Mouse (Mus musculus) midbrain, embryonic 14.5 days (tissue): ENCODE measurements at regions not wholly inside any gene's neighbourhood (a gene's known extent, or its start where the extent isn't known, plus 50 kb on each side); places are given as distances from the start of the nearest gene placed in this dataset.

Experiments
- ATAC-seq: fragments of 200-750 bp; cut with Nextera tagmentation; 2 replicates; pipeline ENCODE4 v1.8.0; 2017; ENCODE audit warnings: moderate number of reproducible peaks, moderate library complexity; ENCODE audit not compliant: low FRiP score, low TSS enrichment
- DNase-seq: peaks from one replicate; pipeline ENCODE4 v3.0.0-alpha.2; 2015
- H3K27ac ChIP-seq: fragments of 300-500 bp; sonication (generic); replicated peaks from 2 replicates; pipeline ENCODE4 v1.5.1; 2014; ENCODE audit warnings: mild to moderate bottlenecking, low read depth, low read length, moderate library complexity
- H3K27me3 ChIP-seq: fragments of 300-500 bp; sonication (generic); 2 replicates; pipeline ENCODE4 v1.6.1; 2014; ENCODE audit warnings: low read length, control low read depth, mixed read lengths; ENCODE audit not compliant: control insufficient read depth, insufficient read depth
- H3K36me3 ChIP-seq: fragments of 300-500 bp; sonication (generic); 2 replicates; pipeline ENCODE4 v1.6.1; 2014; ENCODE audit warnings: low read length, control low read depth; ENCODE audit not compliant: control insufficient read depth, insufficient read depth
- H3K4me1 ChIP-seq: fragments of 300-500 bp; sonication (generic); 2 replicates; pipeline ENCODE4 v1.6.1; 2014; ENCODE audit warnings: mild to moderate bottlenecking, antibody characterized with exemption, low read length, control low read depth; ENCODE audit not compliant: control insufficient read depth, insufficient read depth
- H3K4me2 ChIP-seq: fragments of 300-500 bp; sonication (generic); 2 replicates; pipeline ENCODE4 v1.6.1; 2014; ENCODE audit warnings: mild to moderate bottlenecking, low read length, moderate library complexity
- H3K4me3 ChIP-seq: fragments of 300-500 bp; sonication (generic); replicated peaks from 2 replicates; pipeline ENCODE4 v1.5.1; 2014; ENCODE audit warnings: low read depth, low read length
- H3K9ac ChIP-seq: fragments of 300-500 bp; sonication (generic); replicated peaks from 2 replicates; pipeline ENCODE4 v1.6.1; 2014; ENCODE audit warnings: mild to moderate bottlenecking, low read length, moderate library complexity
- H3K9me3 ChIP-seq: fragments of 300-500 bp; sonication (generic); 2 replicates; pipeline ENCODE4 v1.6.1; 2016; ENCODE audit warnings: low read length, control low read depth, mixed read lengths; ENCODE audit not compliant: control insufficient read depth
- WGBS: fragments of 180-500 bp; shearing (Covaris S2); extraction: QIAGEN DNeasy Blood & Tissue Kit; methylation state at CpG from one replicate; pipeline ENCODE4 v1.1.7; 2014; 5-methylcytosine and 5-hydroxymethylcytosine counted together

- Histone ChIP-seq H3K4me1 (no peaks in the 10 kb centered on the region), H3K27ac (no peak overlapping the region), H3K9me3 (no peaks in the 10 kb centered on the region), H3K36me3 (no peaks in the 10 kb centered on the region), H3K4me3 (no peak overlapping the region), H3K9ac (no peak overlapping the region), H3K4me2 (no peak overlapping the region), H3K27me3 (no peaks in the 10 kb centered on the region)
- DNase-seq (no peak), ATAC-seq (no peak)
- WGBS = 88% methylated on average over 11 of the region's 11 CpGs
Measured at GRCm38 (mm10) chr8:11098790-11099590, 90.7 kb upstream of the Irs2 start.

GRCm38 (mm10) chr8:11098228-11098778 lies 90.0 kb upstream of the Irs2 start:
- ATAC-seq (no peak), DNase-seq (no peak)

GRCm38 (mm10) chr8:11097813-11098212 lies 89.6 kb upstream of the Irs2 start:
- Histone ChIP-seq H3K4me2 (no peak overlapping the region), H3K27me3 (no peaks in the 10 kb centered on the region), H3K9me3 (no peaks in the 10 kb centered on the region), H3K27ac (no peak overlapping the region), H3K9ac (no peak overlapping the region), H3K4me3 (no peak overlapping the region), H3K4me1 (no peaks in the 10 kb centered on the region), H3K36me3 (no peaks in the 10 kb centered on the region)
- ATAC-seq = no peak
- no peak for DNase-seq
- 77% methylated on average over 3 of the region's 3 CpGs for WGBS

More at GRCm38 (mm10) chr8:11098228-11098778, 90.0 kb upstream of the Irs2 start:
- Histone ChIP-seq H3K4me2 (no peak overlapping the region), H3K27ac (no peak overlapping the region), H3K4me1 (no peaks in the 10 kb centered on the region), H3K36me3 (no peaks in the 10 kb centered on the region), H3K9ac (no peak overlapping the region), H3K27me3 (no peaks in the 10 kb centered on the region), H3K9me3 (no peaks in the 10 kb centered on the region), H3K4me3 (no peak overlapping the region)
- WGBS = 60% methylated on average over 10 of the region's 10 CpGs

GRCm38 (mm10) chr8:11094516-11094915 lies 86.3 kb upstream of the Irs2 start:
- WGBS = 72% methylated on average over 8 of the region's 8 CpGs

GRCm38 (mm10) chr8:11092348-11092747 lies 84.1 kb upstream of the Irs2 start:
- Histone ChIP-seq H3K27ac (no peak overlapping the region), H3K4me1 (no peaks in the 10 kb centered on the region), H3K4me2 (no peak overlapping the region), H3K9ac (no peak overlapping the region), H3K9me3 (no peaks in the 10 kb centered on the region), H3K27me3 (no peaks in the 10 kb centered on the region), H3K36me3 (no peaks in the 10 kb centered on the region), H3K4me3 (no peak overlapping the region)
- ATAC-seq = no peak
- DNase-seq = no peak
- 75% methylated on average over 4 of the region's 4 CpGs for WGBS

More at GRCm38 (mm10) chr8:11094516-11094915, 86.3 kb upstream of the Irs2 start:
- Histone ChIP-seq H3K27ac (no peak overlapping the region), H3K4me1 (no peaks in the 10 kb centered on the region), H3K4me2 (no peak overlapping the region), H3K36me3 (no peaks in the 10 kb centered on the region), H3K27me3 (no peaks in the 10 kb centered on the region), H3K4me3 (no peak overlapping the region), H3K9ac (no peak overlapping the region), H3K9me3 (no peaks in the 10 kb centered on the region)
- DNase-seq (no peak), ATAC-seq (no peak)

GRCm38 (mm10) chr8:11091675-11092345 lies 83.6 kb upstream of the Irs2 start:
- Histone ChIP-seq H3K4me3 (no peak overlapping the region), H3K36me3 (no peaks in the 10 kb centered on the region), H3K4me1 (no peaks in the 10 kb centered on the region), H3K9ac (no peak overlapping the region), H3K9me3 (no peaks in the 10 kb centered on the region), H3K27me3 (no peaks in the 10 kb centered on the region), H3K4me2 (no peak overlapping the region), H3K27ac (no peak overlapping the region)
- ATAC-seq (no peak), DNase-seq (no peak)
- 90% methylated on average over 3 of the region's 3 CpGs for WGBS

GRCm38 (mm10) chr8:11088946-11089665 lies 80.8 kb upstream of the Irs2 start:
- no peak overlapping the region for H3K9ac ChIP-seq
- no peak overlapping the region for H3K4me3 ChIP-seq
- no peaks in the 10 kb centered on the region for H3K27me3 ChIP-seq
- H3K27ac ChIP-seq = no peak overlapping the region
- ATAC-seq = no peak
- no peaks in the 10 kb centered on the region for H3K36me3 ChIP-seq
- DNase-seq = no peak
- H3K4me1 ChIP-seq = no peaks in the 10 kb centered on the region; the same call in 1 of the 2 replicates
- no peak overlapping the region for H3K4me2 ChIP-seq
- no peaks in the 10 kb centered on the region for H3K9me3 ChIP-seq
- WGBS = 48% methylated on average over 12 of the region's 12 CpGs

- Histone ChIP-seq H3K36me3 (no peaks in the 10 kb centered on the region), H3K4me2 (no peak overlapping the region), H3K9me3 (no peaks in the 10 kb centered on the region), H3K4me1 (no peaks in the 10 kb centered on the region; the same call in 1 of the 2 replicates), H3K27ac (no peak overlapping the region), H3K4me3 (no peak overlapping the region), H3K27me3 (no peaks in the 10 kb centered on the region), H3K9ac (no peak overlapping the region)
- ATAC-seq (no peak), DNase-seq (no peak)
- 83% methylated on average over 1 of the region's 1 CpGs for WGBS
Measured at GRCm38 (mm10) chr8:11085244-11085643, 77.0 kb upstream of the Irs2 start.
